Mouse (Mus musculus): ENCODE data around the gene Ror1.

- TF ChIP-seq POLR2A (IDR thresholded peaks at IDR 0.05; ENCODE audit: insufficient read depth, low read depth, low read length) (no peak), CTCF (IDR thresholded peaks at IDR 0.05; ENCODE audit: insufficient read depth, low read depth, low read length) (no peak)
Measured at GRCm38 (mm10) chr4:100372806-100373205, 277.2 kb downstream of the Ror1 start.

All from olfactory bulb, adult 2 months (tissue).